Mouse (Mus musculus) olfactory bulb, adult 2 months (tissue): ENCODE data around the gene Pla2r1.

Experiments
- CTCF ChIP-seq: fragments of 200-500 bp; IDR thresholded peaks from 2 replicates; pipeline ENCODE4 v1.5.1; 2012; ENCODE audit warnings: low read depth, mild to moderate bottlenecking, low read length, moderate library complexity; ENCODE audit not compliant: insufficient read depth
- POLR2A ChIP-seq: fragments of 200-500 bp; IDR thresholded peaks from 2 replicates; pipeline ENCODE4 v1.6.1; 2012; ENCODE audit warnings: mild to moderate bottlenecking, low read depth, low read length, moderate library complexity; ENCODE audit not compliant: insufficient read depth

GRCm38 (mm10) chr2:60505145-60505544 is 48.0 kb downstream of the Pla2r1 start:
- no peak for TF ChIP-seq POLR2A
- TF ChIP-seq CTCF, result no peak
